Mouse (Mus musculus) WW6 (cell line): ENCODE measurements around the gene Rrn3.
"Not testable (repeated sequence)": the region's sequence is repeated elsewhere in the genome, so short reads cannot be mapped to it uniquely, and the experiment has no call there.

Experiments used
- DNase-seq: peaks from one replicate; pipeline ENCODE4 v3.0.0-alpha.2; 2013; ENCODE audit warnings: low read depth, low spot score

Rrn3 gene

GRCm38 (mm10) chr16:13781216-13781615 lies 708 bp downstream of the Rrn3 start:
- DNase-seq, result no peak

- peak; percentile 59 for DNase-seq
Observed at GRCm38 (mm10) chr16:13785932-13786331, 5.4 kb downstream of the Rrn3 start.

GRCm38 (mm10) chr16:13793441-13793840 lies 12.9 kb downstream of the Rrn3 start:
- DNase-seq, result not testable (repeated sequence)

GRCm38 (mm10) chr16:13796746-13797175 lies 16.3 kb downstream of the Rrn3 start:
- no peak for DNase-seq

GRCm38 (mm10) chr16:13801231-13801630 lies 20.7 kb downstream of the Rrn3 start:
- DNase-seq, result no peak

- DNase-seq, result no peak
Observed at GRCm38 (mm10) chr16:13804666-13805065, 24.2 kb downstream of the Rrn3 start.

GRCm38 (mm10) chr16:13807616-13808015 lies 27.1 kb downstream of the Rrn3 start:
- DNase-seq, result no peak

GRCm38 (mm10) chr16:13808410-13808809 lies 27.9 kb downstream of the Rrn3 start:
- no peak for DNase-seq

- no peak for DNase-seq
Observed at GRCm38 (mm10) chr16:13812152-13812551, 31.6 kb downstream of the Rrn3 start.

GRCm38 (mm10) chr16:13813200-13813599 lies 32.7 kb downstream of the Rrn3 start:
- DNase-seq, result no peak

GRCm38 (mm10) chr16:13818560-13819393 lies 38.3 kb downstream of the Rrn3 start, which contains the start of gene Ntan1:
Gene Ntan1 (plus strand): TSS chr16:13818845.
- DNase-seq, result peak; percentile 81

GRCm38 (mm10) chr16:13819394-13819743 lies 38.9 kb downstream of the Rrn3 start:
- DNase-seq, result no peak

GRCm38 (mm10) chr16:13819806-13820500 lies 39.4 kb downstream of the Rrn3 start:
- DNase-seq, result no peak

- no peak for DNase-seq
Observed at GRCm38 (mm10) chr16:13820771-13821170, 40.3 kb downstream of the Rrn3 start.

GRCm38 (mm10) chr16:13825781-13826490 lies 45.4 kb downstream of the Rrn3 start:
- no peak for DNase-seq

- DNase-seq, result no peak
Observed at GRCm38 (mm10) chr16:13826511-13826910, 46.0 kb downstream of the Rrn3 start.

- DNase-seq, result no peak
Observed at GRCm38 (mm10) chr16:13830444-13830843, 49.9 kb downstream of the Rrn3 start.

- DNase-seq, result no peak
Observed at GRCm38 (mm10) chr16:13831606-13832005, 51.1 kb downstream of the Rrn3 start.

GRCm38 (mm10) chr16:13834382-13834781 lies 53.9 kb downstream of the Rrn3 start:
- no peak for DNase-seq

- no peak for DNase-seq
Observed at GRCm38 (mm10) chr16:13840056-13840455, 59.5 kb downstream of the Rrn3 start.

- DNase-seq, result no peak
Observed at GRCm38 (mm10) chr16:13840956-13841355, 60.4 kb downstream of the Rrn3 start.

GRCm38 (mm10) chr16:13845031-13845430 lies 64.5 kb downstream of the Rrn3 start:
- no peak for DNase-seq
